Mouse (Mus musculus): Measurements from ENCODE around the gene Rpa1. TPM values are rescaled to one million over a fixed set of nuclear protein-coding genes. Genes with fewer than 3 reads are reported as not detected.
A peak's percentile ranks its signal among the peaks of the same experiment; 100 is the strongest.
"Not testable (repeated sequence)": the region's sequence is repeated elsewhere in the genome, so short reads cannot be mapped to it uniquely, and the experiment has no call there.

Rpa1 gene
- polyA plus RNA-seq, 1 experiment: 62.8 TPM

- Histone ChIP-seq H3K27ac (ENCODE audit: control insufficient read depth, insufficient read depth, low read length) (no peak overlapping the region), H3K4me1 (replicated peaks; ENCODE audit: control insufficient read depth, insufficient read depth, low read length) (peaks cover 24% of the 10 kb centered on the region), H3K27me3 (ENCODE audit: control insufficient read depth, insufficient read depth, low read length) (no peaks in the 10 kb centered on the region), H3K36me3 (ENCODE audit: control insufficient read depth, insufficient read depth, low read length) (no peaks in the 10 kb centered on the region), H3K4me3 (ENCODE audit: control insufficient read depth, insufficient read depth, low read length) (no peak overlapping the region)
- no peak for DNase-seq
- 71% methylated on average over 4 of the region's 4 CpGs for WGBS
- TF ChIP-seq POLR2A (IDR thresholded peaks at IDR 0.05; ENCODE audit: control insufficient read depth, extremely low read depth, insufficient read depth, low read length, poor library complexity) (no peak), CTCF (IDR thresholded peaks at IDR 0.05; ENCODE audit: borderline replicate concordance, control insufficient read depth, extremely low read depth, insufficient read depth, low read length, poor library complexity) (no peak)
Measured at GRCm38 (mm10) chr11:75285893-75286467, 62.1 kb downstream of the Rpa1 start.

- DNase-seq; H3K36me3 ChIP-seq (ENCODE audit: control insufficient read depth, insufficient read depth, low read length); H3K27me3 ChIP-seq (ENCODE audit: control insufficient read depth, insufficient read depth, low read length); H3K4me3 ChIP-seq (ENCODE audit: control insufficient read depth, insufficient read depth, low read length); H3K27ac ChIP-seq (ENCODE audit: control insufficient read depth, insufficient read depth, low read length): not testable (repeated sequence)
- H3K4me1 ChIP-seq (replicated peaks; ENCODE audit: control insufficient read depth, insufficient read depth, low read length): peaks cover 42% of the 10 kb centered on the region
- WGBS: 87% methylated on average over 3 of the region's 3 CpGs
Measured at GRCm38 (mm10) chr11:75283784-75284183, 64.3 kb downstream of the Rpa1 start.

GRCm38 (mm10) chr11:75282496-75283120, 65.5 kb downstream of the Rpa1 start:
- DNase-seq: peak; percentile 82
- Histone ChIP-seq H3K4me1 (replicated peaks; ENCODE audit: control insufficient read depth, insufficient read depth, low read length) (peaks cover 48% of the 10 kb centered on the region), H3K4me3 (ENCODE audit: control insufficient read depth, insufficient read depth, low read length) (peak overlapping the region; percentile 16), H3K36me3 (ENCODE audit: control insufficient read depth, insufficient read depth, low read length) (no peaks in the 10 kb centered on the region), H3K27me3 (ENCODE audit: control insufficient read depth, insufficient read depth, low read length) (no peaks in the 10 kb centered on the region), H3K27ac (ENCODE audit: control insufficient read depth, insufficient read depth, low read length) (peak overlapping the region; percentile 72)
- TF ChIP-seq POLR2A (IDR thresholded peaks at IDR 0.05; ENCODE audit: control insufficient read depth, extremely low read depth, insufficient read depth, low read length, poor library complexity) (peak; percentile 37; the same call in 1 of the 2 replicates), CTCF (IDR thresholded peaks at IDR 0.05; ENCODE audit: borderline replicate concordance, control insufficient read depth, extremely low read depth, insufficient read depth, low read length, poor library complexity) (no peak)
- 3% methylated on average over 13 of the region's 13 CpGs for WGBS

GRCm38 (mm10) chr11:75281380-75282256, 66.5 kb downstream of the Rpa1 start:
- WGBS: 56% methylated on average over 29 of the region's 29 CpGs
- peak; percentile 19 for DNase-seq
- TF ChIP-seq POLR2A (IDR thresholded peaks at IDR 0.05; ENCODE audit: control insufficient read depth, extremely low read depth, insufficient read depth, low read length, poor library complexity): no peak
- no peak for TF ChIP-seq CTCF (IDR thresholded peaks at IDR 0.05; ENCODE audit: borderline replicate concordance, control insufficient read depth, extremely low read depth, insufficient read depth, low read length, poor library complexity)
- Histone ChIP-seq H3K4me1 (replicated peaks; ENCODE audit: control insufficient read depth, insufficient read depth, low read length) (peaks cover 48% of the 10 kb centered on the region), H3K27me3 (ENCODE audit: control insufficient read depth, insufficient read depth, low read length) (no peaks in the 10 kb centered on the region), H3K36me3 (ENCODE audit: control insufficient read depth, insufficient read depth, low read length) (no peaks in the 10 kb centered on the region), H3K4me3 (ENCODE audit: control insufficient read depth, insufficient read depth, low read length) (no peak overlapping the region), H3K27ac (ENCODE audit: control insufficient read depth, insufficient read depth, low read length) (no peak overlapping the region)

- WGBS: 91% methylated on average over 5 of the region's 5 CpGs
- DNase-seq: peak; percentile 16
- Histone ChIP-seq H3K27me3 (ENCODE audit: control insufficient read depth, insufficient read depth, low read length) (no peaks in the 10 kb centered on the region), H3K4me1 (replicated peaks; ENCODE audit: control insufficient read depth, insufficient read depth, low read length) (peaks cover 48% of the 10 kb centered on the region), H3K4me3 (ENCODE audit: control insufficient read depth, insufficient read depth, low read length) (no peak overlapping the region), H3K27ac (ENCODE audit: control insufficient read depth, insufficient read depth, low read length) (peak overlapping the region; percentile 79), H3K36me3 (ENCODE audit: control insufficient read depth, insufficient read depth, low read length) (no peaks in the 10 kb centered on the region)
- TF ChIP-seq CTCF (IDR thresholded peaks at IDR 0.05; ENCODE audit: borderline replicate concordance, control insufficient read depth, extremely low read depth, insufficient read depth, low read length, poor library complexity) (no peak), POLR2A (IDR thresholded peaks at IDR 0.05; ENCODE audit: control insufficient read depth, extremely low read depth, insufficient read depth, low read length, poor library complexity) (no peak)
Measured at GRCm38 (mm10) chr11:75280435-75281001, 67.6 kb downstream of the Rpa1 start.

GRCm38 (mm10) chr11:75280066-75280410, 68.1 kb downstream of the Rpa1 start:
- peaks cover 48% of the 10 kb centered on the region for H3K4me1 ChIP-seq (replicated peaks; ENCODE audit: control insufficient read depth, insufficient read depth, low read length)
- no peak overlapping the region for H3K4me3 ChIP-seq (ENCODE audit: control insufficient read depth, insufficient read depth, low read length)
- DNase-seq: peak; percentile 37
- TF ChIP-seq CTCF (IDR thresholded peaks at IDR 0.05; ENCODE audit: borderline replicate concordance, control insufficient read depth, extremely low read depth, insufficient read depth, low read length, poor library complexity) (no peak), POLR2A (IDR thresholded peaks at IDR 0.05; ENCODE audit: control insufficient read depth, extremely low read depth, insufficient read depth, low read length, poor library complexity) (no peak)
- H3K36me3 ChIP-seq (ENCODE audit: control insufficient read depth, insufficient read depth, low read length): no peaks in the 10 kb centered on the region
- 50% methylated on average over 5 of the region's 5 CpGs for WGBS
- H3K27me3 ChIP-seq (ENCODE audit: control insufficient read depth, insufficient read depth, low read length): no peaks in the 10 kb centered on the region
- H3K27ac ChIP-seq (ENCODE audit: control insufficient read depth, insufficient read depth, low read length): peak overlapping the region; percentile 79
